Mouse (Mus musculus) urinary bladder, adult 18-20 months (tissue): ENCODE data around the gene H2afy.

Experiments used
- DNase-seq, 2 experiments: peaks; one replicate each; pipeline ENCODE4 v3.0.0; 2022; ENCODE audit warnings: low spot score in 2 of 2, mixed read lengths in 2 of 2

Gene H2afy

DNA sequence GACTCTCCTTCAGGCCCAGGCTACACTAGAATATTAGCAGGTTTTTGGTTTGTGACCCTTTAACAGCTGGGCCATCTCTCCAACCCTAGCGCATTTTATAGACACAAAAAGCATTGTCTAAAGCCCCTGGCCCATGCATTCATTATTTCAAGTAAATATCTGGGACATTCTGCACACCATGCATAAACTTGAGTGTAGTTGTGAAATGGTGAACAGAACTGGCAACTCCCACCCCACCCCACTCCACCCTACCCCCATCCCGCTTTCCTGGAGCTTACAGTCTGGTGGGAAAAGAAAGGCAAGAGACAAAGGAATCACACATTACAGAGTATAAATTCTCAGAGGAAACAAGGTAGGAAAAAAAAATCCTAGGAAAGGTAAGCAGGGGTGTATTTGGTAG lies at the start of gene H2afy:
TSS of gene H2afy (minus strand) at position 162 of the 400 bp plus-strand sequence.
- no peak for DNase-seq

DNA sequence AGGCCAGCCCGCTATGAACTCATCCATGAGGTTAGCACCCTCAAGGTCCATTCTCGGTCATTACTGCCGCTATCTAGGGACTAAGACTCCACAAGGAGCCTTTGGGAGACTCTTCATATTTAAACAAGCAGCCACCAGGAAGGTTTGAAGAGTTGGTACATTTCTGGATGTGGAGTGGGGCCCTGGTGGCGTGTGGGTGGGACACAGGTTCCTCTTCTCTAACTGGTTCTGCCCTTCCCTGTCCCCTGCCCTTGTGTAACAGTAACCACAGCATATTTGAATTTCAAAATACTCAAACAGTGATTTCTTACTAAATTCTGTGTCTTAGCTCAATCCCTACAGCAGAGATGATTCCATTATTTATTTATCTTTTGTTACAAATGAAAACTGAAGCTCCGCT lies 47.5 kb upstream of the H2afy start:
- DNase-seq, result no peak

- DNase-seq, result no peak
Observed at GRCm38 (mm10) chr13:56181424-56181823, 45.3 kb upstream of the H2afy start.

DNA sequence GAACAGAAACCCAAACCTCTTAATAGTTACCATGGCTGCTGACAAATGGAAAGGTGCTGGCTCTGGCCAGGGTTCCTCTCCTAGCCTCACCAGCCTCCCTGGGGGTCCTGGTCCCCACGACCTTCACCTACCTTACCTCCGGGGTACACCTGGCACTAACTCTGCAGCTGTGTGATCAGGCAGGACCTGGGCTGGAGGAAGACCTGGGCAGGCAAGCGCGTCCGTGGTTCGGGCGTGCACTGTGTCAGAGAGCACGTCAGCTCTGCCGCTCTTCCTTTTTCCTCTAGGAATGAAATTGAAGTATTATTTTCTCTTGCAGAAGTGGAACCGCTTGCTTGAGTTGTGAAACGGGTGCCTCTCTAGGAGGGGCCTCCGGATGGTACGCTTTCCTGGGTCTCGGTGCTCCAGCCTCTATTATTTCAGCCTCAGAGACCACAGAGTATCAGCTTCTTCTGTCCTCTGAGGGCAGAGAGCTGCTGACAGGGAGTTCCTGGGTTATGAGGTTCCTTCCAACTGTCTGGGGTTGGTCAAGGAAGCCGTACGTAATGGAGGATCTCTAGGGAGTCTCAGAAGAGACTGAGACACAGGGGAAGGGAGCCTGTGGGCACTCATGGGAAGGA lies 42.4 kb upstream of the H2afy start, which contains the start of gene Tifab:
TSS of gene Tifab (minus strand) at position 470 of the 620 bp plus-strand sequence.
- no peak for DNase-seq

DNA sequence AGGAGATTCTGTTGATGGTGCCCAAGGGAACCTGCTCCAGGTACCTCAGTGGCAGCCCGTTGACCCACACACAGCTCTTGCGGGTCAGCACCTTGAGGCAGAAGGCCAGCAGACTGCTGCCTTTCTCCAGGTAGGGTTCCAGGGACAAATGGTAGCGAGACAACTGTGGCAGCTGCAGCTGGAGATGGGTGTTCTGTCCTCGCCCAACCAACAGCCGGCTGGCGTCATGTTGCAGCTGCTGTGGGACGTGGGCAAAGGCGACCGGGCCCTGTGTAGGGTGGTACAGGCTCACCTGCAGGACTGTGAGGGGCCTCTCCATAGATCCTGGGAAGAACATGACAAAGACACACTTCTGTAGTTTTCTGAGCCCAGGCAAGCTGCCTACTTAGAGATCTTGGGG lies 40.1 kb upstream of the H2afy start:
- DNase-seq, result no peak

- DNase-seq, result no peak
Observed at GRCm38 (mm10) chr13:56175848-56176247, 39.7 kb upstream of the H2afy start.

DNA sequence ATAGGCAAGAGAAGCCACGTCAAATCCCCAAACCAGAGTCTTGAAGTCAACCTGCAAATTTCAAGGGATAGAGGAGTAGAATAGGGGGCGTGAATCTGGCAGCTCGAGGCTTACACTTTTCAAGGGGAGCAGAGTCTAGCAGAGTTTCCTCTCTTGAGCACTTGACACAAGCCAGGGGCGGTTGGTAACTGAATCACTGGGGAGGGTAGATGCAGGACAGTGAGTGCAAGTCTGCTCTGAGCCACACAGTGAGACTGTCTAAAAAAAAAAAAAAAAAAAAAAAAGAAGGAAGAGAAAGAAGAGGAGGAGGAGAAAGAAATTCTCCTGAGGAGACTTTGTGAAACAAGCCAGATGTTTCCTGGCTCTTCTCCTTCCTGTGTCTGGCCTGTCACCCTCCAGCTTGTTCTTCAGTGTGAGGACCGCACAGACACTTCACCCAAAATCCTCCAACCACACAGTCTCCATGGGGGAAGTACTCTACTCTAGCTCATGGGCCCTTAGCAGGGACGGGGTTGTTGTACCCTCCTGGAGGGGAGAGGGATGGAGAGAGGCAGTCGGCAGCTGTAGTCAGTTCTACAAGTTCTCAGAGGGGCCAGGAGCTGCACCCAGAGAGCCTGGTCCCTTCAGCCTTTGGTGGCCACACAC lies 36.9 kb upstream of the H2afy start:
- no peak for DNase-seq

- no peak for DNase-seq
Observed at GRCm38 (mm10) chr13:56172106-56172505, 35.9 kb upstream of the H2afy start.

GRCm38 (mm10) chr13:56168403-56168781 lies 32.2 kb upstream of the H2afy start:
- DNase-seq, result no peak

DNA sequence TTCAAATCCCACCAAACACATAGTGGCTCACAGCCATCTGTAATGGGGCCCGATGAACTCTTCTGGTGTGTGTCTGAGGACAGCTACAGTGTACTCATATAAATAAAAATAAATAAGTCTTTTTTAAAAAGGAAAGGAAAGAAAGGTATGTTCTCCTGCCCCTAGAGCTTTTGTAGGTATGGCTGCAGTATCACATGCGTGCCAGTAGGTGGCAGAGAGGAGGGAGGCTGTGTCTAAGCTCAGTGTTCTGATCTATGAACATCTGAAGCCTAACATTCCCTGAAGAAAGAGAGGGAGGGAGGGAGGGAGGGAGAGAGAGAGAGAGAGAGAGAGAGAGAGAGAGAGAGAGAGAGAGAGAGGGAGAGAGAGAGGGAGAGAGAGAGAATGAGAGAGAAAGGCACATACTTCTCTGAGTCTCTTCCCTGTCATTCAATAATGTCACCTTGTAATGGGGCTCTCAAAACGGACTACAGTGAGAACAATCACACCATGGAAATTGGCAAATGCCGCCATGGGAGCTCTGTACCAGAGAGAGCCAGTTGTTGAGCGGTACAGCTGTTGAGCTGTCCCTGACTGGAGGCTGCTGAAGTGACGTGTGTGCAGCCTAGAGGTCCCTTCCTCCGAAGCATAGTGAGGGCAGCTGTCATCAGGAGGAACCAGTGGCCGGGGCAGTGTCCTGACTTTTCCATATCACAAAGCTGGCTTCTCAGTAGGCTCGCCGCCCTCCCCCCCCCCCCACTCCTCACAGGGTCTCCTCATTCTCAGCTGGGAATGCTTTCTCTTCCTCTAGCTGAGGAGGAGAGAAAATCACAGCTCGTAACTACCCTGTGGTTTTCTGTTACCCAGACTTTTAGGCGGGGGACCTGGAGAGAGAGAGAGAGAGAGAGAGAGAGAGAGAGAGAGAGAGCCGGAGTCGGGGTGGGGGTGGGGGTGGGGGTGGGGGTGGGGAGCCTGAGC lies 31.6 kb upstream of the H2afy start:
- DNase-seq, result no peak

- DNase-seq, result no peak
Observed at GRCm38 (mm10) chr13:56165561-56165960, 29.4 kb upstream of the H2afy start.

- DNase-seq, result no peak
Observed at GRCm38 (mm10) chr13:56164372-56164771, 28.2 kb upstream of the H2afy start.

- DNase-seq, result no peak
Observed at GRCm38 (mm10) chr13:56163751-56164150, 27.6 kb upstream of the H2afy start.

DNA sequence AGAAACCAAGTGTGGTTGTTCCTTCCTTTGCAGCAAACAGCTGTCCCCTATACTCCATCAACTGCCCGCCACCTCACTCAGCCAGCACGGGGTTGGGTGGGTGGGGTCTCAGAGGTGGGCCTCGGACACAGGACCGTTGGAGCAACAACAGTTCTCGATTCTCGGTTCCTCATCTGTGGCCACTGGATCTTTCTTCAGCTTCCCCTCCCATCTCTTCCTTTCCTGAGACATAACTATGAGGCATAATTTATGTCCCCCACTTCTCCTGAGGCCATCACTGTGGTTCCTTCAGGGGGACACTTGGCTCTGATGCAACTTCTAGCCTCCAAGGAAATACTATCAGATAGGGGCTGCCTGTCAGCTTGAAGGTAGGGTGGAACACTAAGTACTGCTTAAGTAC lies 26.7 kb upstream of the H2afy start:
- DNase-seq, result no peak

DNA sequence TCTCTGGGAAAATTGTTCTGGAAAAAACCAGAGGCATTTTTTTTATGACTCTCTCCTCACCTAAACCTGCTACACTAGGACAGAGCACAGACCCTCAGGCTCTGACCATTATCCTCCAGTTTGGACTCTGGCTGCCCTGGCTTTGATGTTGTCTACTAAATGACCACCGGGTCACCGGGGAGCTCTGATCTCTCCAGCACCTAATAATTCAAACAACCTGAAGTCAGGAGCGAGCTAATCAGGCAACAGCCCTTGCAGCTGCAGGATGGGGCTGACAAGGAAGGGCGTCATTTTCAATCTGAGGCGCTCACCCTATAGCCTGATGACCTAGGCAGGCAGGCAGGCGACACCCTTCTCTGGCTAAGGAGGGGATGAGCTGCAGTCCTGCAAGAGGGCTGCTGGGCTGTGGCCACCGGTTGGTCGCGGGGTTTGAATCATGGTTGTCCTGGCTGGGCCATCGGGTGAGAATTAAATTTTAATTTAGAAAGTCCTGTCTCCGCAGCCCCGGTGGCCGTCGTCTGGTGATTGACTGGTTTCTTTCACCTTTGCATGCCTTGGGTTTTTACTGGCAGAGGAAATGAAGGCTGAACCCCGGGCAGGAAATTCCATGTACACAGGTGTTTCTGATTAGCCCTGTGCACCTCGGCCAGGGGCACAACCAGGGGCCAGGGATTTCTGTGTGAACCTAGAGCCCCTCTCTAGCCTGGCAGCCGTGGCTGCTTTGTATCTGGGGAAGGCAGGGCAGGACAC lies 23.6 kb upstream of the H2afy start:
- no peak for DNase-seq

DNA sequence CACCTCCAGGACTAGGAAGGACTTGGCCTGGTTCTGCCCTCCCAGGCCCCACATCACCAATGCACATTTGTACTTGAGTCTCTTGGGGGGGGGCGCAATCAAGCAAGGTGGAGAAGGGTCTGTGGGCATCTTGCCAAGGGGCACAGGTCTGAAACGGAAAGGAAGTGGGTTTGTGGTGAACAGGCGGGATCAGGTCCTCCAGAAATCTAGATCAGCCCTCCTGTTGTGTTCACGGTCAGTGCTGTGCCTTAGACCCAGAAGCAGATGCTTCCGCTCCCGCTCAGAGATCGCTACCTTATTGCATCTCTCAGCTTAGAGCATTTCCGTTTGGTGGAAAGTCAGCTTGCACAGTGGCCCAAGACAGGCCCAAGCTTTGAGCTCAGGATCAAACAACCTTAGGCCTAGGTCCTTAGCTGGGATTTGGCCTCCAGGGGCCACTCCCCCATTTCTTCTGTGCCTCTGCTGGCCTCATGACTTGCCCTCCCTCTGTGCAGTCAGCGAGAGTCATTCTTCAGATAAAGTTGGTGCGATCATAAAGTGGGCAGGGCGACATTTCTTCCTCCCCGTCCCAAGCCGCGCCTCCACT lies 22.9 kb upstream of the H2afy start:
- DNase-seq, result no peak

GRCm38 (mm10) chr13:56155671-56156070 lies 19.5 kb upstream of the H2afy start:
- DNase-seq, result no peak

DNA sequence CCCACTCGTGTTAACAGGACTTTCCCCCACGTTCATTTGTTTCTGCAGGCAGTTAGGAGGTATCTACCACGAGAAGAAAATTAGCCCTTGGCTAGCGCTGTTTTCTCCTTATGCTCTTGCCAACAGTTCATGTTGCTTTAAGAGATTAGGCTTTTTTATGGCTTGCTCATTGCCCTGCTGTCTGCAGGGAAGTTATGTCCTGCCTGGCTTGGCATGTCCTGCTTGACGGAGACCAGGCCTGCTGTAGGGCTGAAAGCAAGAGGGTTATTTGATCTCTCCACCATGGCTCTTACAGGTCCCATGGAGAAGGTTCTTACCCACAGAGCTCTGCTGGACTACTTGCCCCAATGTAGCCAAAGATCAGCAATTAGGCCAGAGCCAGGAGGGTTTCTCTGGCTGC lies 18.9 kb upstream of the H2afy start:
- DNase-seq, result peak in 1 of 2 experiments; percentile 46

- no peak for DNase-seq
Observed at GRCm38 (mm10) chr13:56152773-56153460, 16.8 kb upstream of the H2afy start.

- no peak for DNase-seq
Observed at GRCm38 (mm10) chr13:56151404-56152226, 15.5 kb upstream of the H2afy start.
